Mouse (Mus musculus) midbrain, embryonic 16.5 days (tissue): Measurements from ENCODE around the gene Map4k4. TPM values are rescaled to one million over a fixed set of nuclear protein-coding genes. Genes with fewer than 3 reads are reported as not detected.

ENCODE experiments used
- ATAC-seq: fragments of 200-750 bp; cut with Nextera tagmentation; 2 replicates; pipeline ENCODE4 v1.8.0; 2017; ENCODE audit warnings: moderate TSS enrichment
- H3K27ac ChIP-seq: fragments of 300-500 bp; sonication (generic); 2 replicates; pipeline ENCODE4 v1.5.1; 2014; ENCODE audit warnings: mild to moderate bottlenecking, low read length, mixed read lengths
- H3K27me3 ChIP-seq: fragments of 300-500 bp; sonication (generic); 2 replicates; pipeline ENCODE4 v1.6.1; 2014; ENCODE audit warnings: low read depth, low read length, mixed read lengths; ENCODE audit not compliant: control insufficient read depth, insufficient read depth
- H3K36me3 ChIP-seq: fragments of 300-500 bp; sonication (generic); 2 replicates; pipeline ENCODE4 v1.6.1; 2014; ENCODE audit warnings: mild to moderate bottlenecking, low read length, moderate library complexity, mixed read lengths; ENCODE audit not compliant: control insufficient read depth, insufficient read depth
- H3K4me1 ChIP-seq: fragments of 300-500 bp; sonication (generic); 2 replicates; pipeline ENCODE4 v1.6.1; 2014; ENCODE audit warnings: mild to moderate bottlenecking, low read length, mixed read lengths; ENCODE audit not compliant: control insufficient read depth, insufficient read depth
- H3K4me2 ChIP-seq: fragments of 300-500 bp; sonication (generic); 2 replicates; pipeline ENCODE4 v1.6.1; 2014; ENCODE audit warnings: mild to moderate bottlenecking, low read length, mixed read lengths
- H3K4me3 ChIP-seq: fragments of 300-500 bp; sonication (generic); 2 replicates; pipeline ENCODE4 v1.5.1; 2014; ENCODE audit warnings: low read depth, mild to moderate bottlenecking, low read length, moderate library complexity, mixed read lengths
- H3K9ac ChIP-seq: fragments of 300-500 bp; sonication (generic); 2 replicates; pipeline ENCODE4 v1.6.1; 2014; ENCODE audit warnings: low read depth, low read length, mixed read lengths
- H3K9me3 ChIP-seq: fragments of 300-500 bp; sonication (generic); replicated peaks from 2 replicates; pipeline ENCODE4 v1.6.1; 2014; ENCODE audit warnings: mild to moderate bottlenecking, low read length, mixed read lengths; ENCODE audit not compliant: control insufficient read depth, poor library complexity, severe bottlenecking
- WGBS: fragments of 180-500 bp; shearing (Covaris S2); extraction: QIAGEN DNeasy Blood & Tissue Kit; methylation state at CpG from one replicate; pipeline ENCODE4 v1.1.7; 2014; 5-methylcytosine and 5-hydroxymethylcytosine counted together
- polyA plus RNA-seq: library from polyadenylated mRNA; unstranded; fragments of >200 nt; fragmentation: Nextera tagmentation; extraction: Ambion mirVana; gene quantifications from 2 replicates; pipeline ENCODE4 v1.2.1, GENCODE M21; 2015

The Map4k4 gene
- polyA plus RNA-seq, 1 experiment from 2014 or later = 31.4 TPM

DNA sequence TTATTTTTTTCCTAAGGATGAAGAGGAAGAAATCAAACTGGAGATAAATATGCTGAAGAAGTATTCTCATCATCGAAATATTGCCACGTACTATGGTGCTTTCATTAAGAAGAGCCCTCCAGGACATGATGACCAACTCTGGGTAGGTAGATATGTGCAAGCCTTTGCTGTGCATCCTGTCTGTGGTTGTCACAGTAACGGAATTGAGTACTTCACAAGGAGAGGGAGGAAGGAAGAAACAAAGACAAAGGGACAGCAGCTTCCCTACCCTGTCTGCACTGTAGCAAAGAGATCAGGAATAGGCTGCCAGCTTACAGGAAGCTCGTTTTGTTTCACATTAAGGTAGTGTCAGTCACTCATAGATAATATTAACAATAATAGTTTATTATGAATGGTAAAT is 73.2 kb downstream of the Map4k4 start:
- no peaks in the 10 kb centered on the region for H3K27me3 ChIP-seq
- H3K27ac ChIP-seq = no peak overlapping the region
- WGBS = 67% methylated on average over 4 of the region's 4 CpGs
- ATAC-seq = no peak
- H3K4me3 ChIP-seq = no peak overlapping the region
- H3K9ac ChIP-seq = no peak overlapping the region
- H3K4me2 ChIP-seq = no peak overlapping the region
- H3K4me1 ChIP-seq = peaks cover 13% of the 10 kb centered on the region
- H3K9me3 ChIP-seq = no peaks in the 10 kb centered on the region
- H3K36me3 ChIP-seq = peaks cover 5% of the 10 kb centered on the region

- no peak for ATAC-seq
- H3K27me3 ChIP-seq = no peaks in the 10 kb centered on the region
- no peaks in the 10 kb centered on the region for H3K9me3 ChIP-seq
- WGBS = 97% methylated on average over 2 of the region's 2 CpGs
- H3K27ac ChIP-seq = no peak overlapping the region
- peaks cover 10% of the 10 kb centered on the region for H3K36me3 ChIP-seq
- H3K4me1 ChIP-seq = peaks cover 18% of the 10 kb centered on the region
- no peak overlapping the region for H3K4me2 ChIP-seq
- H3K4me3 ChIP-seq = no peak overlapping the region
- no peak overlapping the region for H3K9ac ChIP-seq
Observed at GRCm38 (mm10) chr1:39975005-39975404, 74.3 kb downstream of the Map4k4 start.

DNA sequence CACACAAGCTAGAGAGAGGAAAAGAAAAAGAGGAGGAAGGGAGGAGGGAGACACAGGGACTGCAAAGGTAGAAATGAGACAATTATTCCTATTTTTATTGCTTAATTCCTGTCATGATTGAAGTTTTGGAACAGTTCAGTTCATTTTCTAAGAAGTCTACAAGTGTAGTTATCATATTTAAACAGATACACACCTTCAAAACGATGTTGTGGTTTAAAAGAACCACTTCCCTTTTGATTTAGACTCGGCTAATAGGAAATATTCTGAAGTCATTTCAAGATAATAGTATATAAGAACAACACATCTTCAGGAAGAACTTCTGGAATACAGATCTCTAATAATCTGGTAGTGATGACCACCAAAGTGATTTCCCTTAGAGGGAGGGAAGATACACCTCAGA is 75.4 kb downstream of the Map4k4 start:
- Histone ChIP-seq H3K36me3 (peaks cover 10% of the 10 kb centered on the region), H3K9me3 (no peaks in the 10 kb centered on the region), H3K27ac (no peak overlapping the region), H3K27me3 (no peaks in the 10 kb centered on the region), H3K9ac (no peak overlapping the region), H3K4me3 (no peak overlapping the region), H3K4me2 (no peak overlapping the region), H3K4me1 (peaks cover 21% of the 10 kb centered on the region)
- ATAC-seq = no peak
- 85% methylated on average over 2 of the region's 2 CpGs for WGBS

DNA sequence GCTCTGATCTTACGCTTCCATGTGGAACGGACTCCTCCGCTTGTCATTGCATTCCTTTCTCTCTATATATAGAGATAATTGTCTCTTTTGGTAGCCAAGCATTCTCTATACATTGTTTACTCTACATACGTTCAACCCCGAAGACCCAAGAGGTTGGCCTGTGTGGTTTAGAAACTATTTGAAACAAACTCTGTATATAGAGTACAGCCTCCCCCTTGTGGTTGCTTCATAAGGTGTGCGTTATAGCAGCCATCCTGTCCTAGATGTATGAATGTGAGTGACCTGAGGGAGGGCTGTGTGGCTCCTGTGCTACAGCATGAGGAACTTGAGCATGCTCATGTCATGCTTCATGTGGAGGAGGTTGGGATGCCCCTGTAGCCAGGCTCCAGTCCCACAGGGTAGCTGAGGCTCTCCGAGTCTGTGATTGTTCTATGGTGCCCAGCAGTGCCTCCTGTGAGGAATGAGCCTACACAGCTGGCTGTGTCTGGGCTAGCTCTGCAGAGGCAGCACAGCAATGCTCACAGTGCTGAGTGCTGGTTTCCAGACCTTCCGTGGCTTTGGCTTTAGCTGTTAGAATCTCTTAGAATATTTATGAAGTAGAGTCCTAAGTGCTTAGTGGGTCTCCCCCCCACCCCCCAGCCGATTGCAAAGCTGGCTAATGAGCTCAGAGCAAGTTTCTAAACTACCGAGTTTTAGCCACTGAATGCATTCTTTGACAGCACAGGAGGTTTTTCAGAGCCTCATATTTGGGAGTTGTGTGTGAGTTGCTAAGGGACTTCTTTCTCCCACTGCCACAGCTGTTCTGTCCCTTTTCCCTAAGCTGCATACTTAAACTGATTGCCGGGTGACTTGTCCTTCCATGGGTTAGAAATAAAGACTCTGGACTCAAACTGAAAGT is 76.4 kb downstream of the Map4k4 start:
- peak overlapping the region; percentile 58 for H3K27ac ChIP-seq
- ATAC-seq = peak; percentile 55
- peaks cover 10% of the 10 kb centered on the region for H3K36me3 ChIP-seq
- H3K4me3 ChIP-seq = no peak overlapping the region
- no peak overlapping the region for H3K4me2 ChIP-seq
- peaks cover 21% of the 10 kb centered on the region for H3K4me1 ChIP-seq
- 63% methylated on average over 11 of the region's 11 CpGs for WGBS
- no peak overlapping the region for H3K9ac ChIP-seq
- H3K9me3 ChIP-seq = no peaks in the 10 kb centered on the region
- H3K27me3 ChIP-seq = no peaks in the 10 kb centered on the region

GRCm38 (mm10) chr1:39978781-39979486 is 78.2 kb downstream of the Map4k4 start:
- H3K36me3 ChIP-seq = peaks cover 10% of the 10 kb centered on the region
- H3K9me3 ChIP-seq = no peaks in the 10 kb centered on the region
- no peak overlapping the region for H3K9ac ChIP-seq
- no peaks in the 10 kb centered on the region for H3K27me3 ChIP-seq
- H3K27ac ChIP-seq = no peak overlapping the region
- ATAC-seq = no peak
- H3K4me1 ChIP-seq = peaks cover 14% of the 10 kb centered on the region; the same call in 1 of the 2 replicates
- H3K4me2 ChIP-seq = no peak overlapping the region
- WGBS = 86% methylated on average over 20 of the region's 20 CpGs
- H3K4me3 ChIP-seq = no peak overlapping the region

GRCm38 (mm10) chr1:39980314-39981290 is 79.9 kb downstream of the Map4k4 start:
- Histone ChIP-seq H3K27ac (no peak overlapping the region), H3K9me3 (no peaks in the 10 kb centered on the region), H3K27me3 (no peaks in the 10 kb centered on the region), H3K4me3 (no peak overlapping the region), H3K4me1 (peaks cover 14% of the 10 kb centered on the region; the same call in 1 of the 2 replicates), H3K9ac (no peak overlapping the region), H3K36me3 (peaks cover 18% of the 10 kb centered on the region), H3K4me2 (no peak overlapping the region)
- ATAC-seq = no peak
- WGBS = 63% methylated on average over 15 of the region's 15 CpGs

DNA sequence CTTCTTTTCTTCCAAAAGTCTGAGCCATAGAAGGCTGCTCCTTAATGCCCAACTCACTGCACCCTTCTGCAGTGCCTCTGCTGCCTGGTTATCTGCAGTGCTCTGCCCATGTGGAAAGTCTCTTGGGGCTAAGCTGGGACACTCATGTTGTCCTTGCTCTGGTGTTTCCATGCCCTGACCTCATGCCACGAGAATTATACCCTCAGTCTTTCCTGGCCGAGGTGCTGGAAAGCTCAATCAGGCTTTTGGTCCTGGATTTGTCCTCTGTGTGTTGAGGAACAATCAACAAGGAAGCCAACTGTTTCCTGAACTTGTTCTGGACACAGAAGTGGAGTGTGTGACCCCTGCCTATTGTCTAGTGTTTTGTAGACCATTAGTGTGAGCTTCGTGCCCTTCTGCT is 81.3 kb downstream of the Map4k4 start:
- H3K9me3 ChIP-seq = no peaks in the 10 kb centered on the region
- no peak for ATAC-seq
- H3K4me2 ChIP-seq = no peak overlapping the region
- H3K4me3 ChIP-seq = no peak overlapping the region
- WGBS = 85% methylated on average over 3 of the region's 3 CpGs
- H3K27me3 ChIP-seq = no peaks in the 10 kb centered on the region
- H3K36me3 ChIP-seq = peaks cover 22% of the 10 kb centered on the region
- peaks cover 12% of the 10 kb centered on the region; the same call in 1 of the 2 replicates for H3K4me1 ChIP-seq
- no peak overlapping the region for H3K27ac ChIP-seq
- H3K9ac ChIP-seq = no peak overlapping the region

DNA sequence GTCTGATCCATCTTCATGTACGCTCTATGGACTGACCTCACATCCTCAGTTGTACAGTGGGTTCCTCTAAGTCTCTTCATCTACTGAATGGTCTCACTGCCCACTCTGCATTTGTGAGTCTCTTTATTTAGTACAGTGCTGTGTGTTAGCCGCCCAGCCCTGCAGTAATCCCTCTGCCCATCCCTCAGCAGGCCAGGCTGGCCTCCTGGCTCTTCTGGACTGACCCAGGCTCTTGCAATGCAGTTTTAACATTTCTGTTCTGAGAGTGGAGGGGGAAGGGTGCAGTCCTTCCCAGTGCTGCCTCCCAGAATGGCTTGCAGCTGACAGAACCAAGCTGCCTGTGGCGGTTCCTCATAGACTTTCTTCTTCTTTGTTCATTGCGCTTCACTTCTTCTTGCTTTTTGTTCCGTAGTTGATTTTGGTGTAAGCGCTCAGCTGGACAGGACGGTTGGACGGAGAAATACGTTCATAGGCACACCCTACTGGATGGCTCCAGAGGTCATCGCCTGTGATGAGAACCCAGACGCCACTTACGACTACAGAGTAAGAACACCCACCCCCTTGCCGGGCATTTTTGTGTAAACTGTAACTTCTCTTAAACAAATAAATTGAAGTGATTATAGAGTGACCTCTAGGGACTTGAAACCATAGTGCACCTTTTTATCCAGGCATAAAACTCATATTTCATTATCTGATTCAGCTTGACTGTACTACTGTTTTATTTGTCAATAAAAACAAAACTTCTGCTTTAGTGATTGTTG is 82.2 kb downstream of the Map4k4 start:
- peaks cover 25% of the 10 kb centered on the region for H3K36me3 ChIP-seq
- 53% methylated on average over 13 of the region's 13 CpGs for WGBS
- no peak overlapping the region for H3K4me2 ChIP-seq
- H3K9me3 ChIP-seq = no peaks in the 10 kb centered on the region
- no peak for ATAC-seq
- peaks cover 11% of the 10 kb centered on the region; the same call in 1 of the 2 replicates for H3K4me1 ChIP-seq
- no peak overlapping the region for H3K27ac ChIP-seq
- H3K4me3 ChIP-seq = no peak overlapping the region
- no peaks in the 10 kb centered on the region for H3K27me3 ChIP-seq
- H3K9ac ChIP-seq = no peak overlapping the region
